Mouse (Mus musculus) 416B (cell line): ENCODE measurements around the gene Pkp4.

ENCODE experiments used
- DNase-seq: peaks from one replicate; pipeline ENCODE4 v3.0.0; 2011; ENCODE audit warnings: low read depth

The Pkp4 gene

GRCm38 (mm10) chr2:59383852-59384776 lies 223.5 kb downstream of the Pkp4 start:
- no peak for DNase-seq

- DNase-seq, result no peak
Observed at GRCm38 (mm10) chr2:59385211-59385935, 224.7 kb downstream of the Pkp4 start.

- peak; percentile 82 for DNase-seq
Observed at GRCm38 (mm10) chr2:59389971-59390370, 229.3 kb downstream of the Pkp4 start.

GRCm38 (mm10) chr2:59393177-59393576 lies 232.5 kb downstream of the Pkp4 start:
- no peak for DNase-seq

- no peak for DNase-seq
Observed at GRCm38 (mm10) chr2:59394651-59395050, 234.0 kb downstream of the Pkp4 start.

GRCm38 (mm10) chr2:59395160-59395650 lies 234.6 kb downstream of the Pkp4 start:
- DNase-seq, result peak; percentile 33

GRCm38 (mm10) chr2:59396555-59396954 lies 235.9 kb downstream of the Pkp4 start:
- no peak for DNase-seq

GRCm38 (mm10) chr2:59397531-59397930 lies 236.9 kb downstream of the Pkp4 start:
- peak; percentile 59 for DNase-seq

GRCm38 (mm10) chr2:59400901-59401378 lies 240.3 kb downstream of the Pkp4 start:
- no peak for DNase-seq

- DNase-seq, result peak; percentile 53
Observed at GRCm38 (mm10) chr2:59401841-59402461, 241.3 kb downstream of the Pkp4 start.

GRCm38 (mm10) chr2:59404022-59404421 lies 243.4 kb downstream of the Pkp4 start:
- no peak for DNase-seq
